Mouse (Mus musculus) kidney, embryonic 15.5 days (tissue): ENCODE data around the gene Sf3a2. TPM values are rescaled to one million over a fixed set of nuclear protein-coding genes. Genes with fewer than 3 reads are reported as not detected.
"Not testable (repeated sequence)": the region's sequence is repeated elsewhere in the genome, so short reads cannot be mapped to it uniquely, and the experiment has no call there.

ENCODE experiments used
- ATAC-seq: fragments of 200-750 bp; cut with Nextera tagmentation; replicated peaks from 2 replicates; pipeline ENCODE4 v1.8.0; 2017; ENCODE audit warnings: moderate TSS enrichment; ENCODE audit not compliant: low FRiP score
- H3K27ac ChIP-seq: fragments of 300-500 bp; sonication (generic); 2 replicates; pipeline ENCODE4 v1.5.1; 2015; ENCODE audit warnings: mild to moderate bottlenecking, inconsistent platforms
- H3K27me3 ChIP-seq: fragments of 300-500 bp; sonication (generic); 2 replicates; pipeline ENCODE4 v1.6.1; 2015; ENCODE audit warnings: inconsistent platforms
- H3K36me3 ChIP-seq: fragments of 300-500 bp; sonication (generic); 2 replicates; pipeline ENCODE4 v1.6.1; 2015; ENCODE audit warnings: inconsistent platforms
- H3K4me1 ChIP-seq: fragments of 300-500 bp; sonication (generic); 2 replicates; pipeline ENCODE4 v1.6.1; 2015; ENCODE audit warnings: inconsistent platforms
- H3K4me2 ChIP-seq: fragments of 300-500 bp; sonication (generic); 2 replicates; pipeline ENCODE4 v1.6.1; 2015; ENCODE audit warnings: moderate library complexity, mild to moderate bottlenecking, inconsistent platforms
- H3K4me3 ChIP-seq: fragments of 300-500 bp; sonication (generic); replicated peaks from 2 replicates; pipeline ENCODE4 v1.5.1; 2015; ENCODE audit warnings: mild to moderate bottlenecking, inconsistent platforms
- H3K9ac ChIP-seq: fragments of 300-500 bp; sonication (generic); 2 replicates; pipeline ENCODE4 v1.6.1; 2015; ENCODE audit warnings: mild to moderate bottlenecking, inconsistent platforms
- H3K9me3 ChIP-seq: fragments of 300-500 bp; sonication (generic); replicated peaks from 2 replicates; pipeline ENCODE4 v1.6.1; 2016; ENCODE audit warnings: inconsistent platforms
- WGBS: fragments of 180-500 bp; shearing (Covaris S2); methylation state at CpG from one replicate; pipeline ENCODE4 v1.1.7; 2015; ENCODE audit warnings: mixed read lengths; 5-methylcytosine and 5-hydroxymethylcytosine counted together
- polyA plus RNA-seq: library from polyadenylated mRNA; unstranded; fragments of >200 nt; fragmentation: Nextera tagmentation; extraction: Ambion mirVana; gene quantifications from 2 replicates; pipeline ENCODE4 v1.2.1, GENCODE M21; 2015

Gene Sf3a2
- polyA plus RNA-seq, 1 experiment from 2014 or later, result 92.6 TPM

- Histone ChIP-seq H3K27me3 (peaks cover 18% of the 10 kb centered on the region), H3K27ac (peak overlapping the region; percentile 86), H3K36me3 (peaks cover 21% of the 10 kb centered on the region), H3K4me3 (peak overlapping the region; percentile 52), H3K9ac (peak overlapping the region; percentile 44), H3K4me1 (peaks cover 58% of the 10 kb centered on the region), H3K4me2 (peak overlapping the region; percentile 92), H3K9me3 (no peaks in the 10 kb centered on the region)
- no peak for ATAC-seq
- 13% methylated on average over 40 of the region's 40 CpGs for WGBS
Observed at GRCm38 (mm10) chr10:80808099-80808984, 10.3 kb downstream of the Sf3a2 start.

- peak overlapping the region; percentile 86 for H3K27ac ChIP-seq
- peak overlapping the region; percentile 44 for H3K9ac ChIP-seq
- peaks cover 21% of the 10 kb centered on the region for H3K27me3 ChIP-seq
Observed at GRCm38 (mm10) chr10:80808985-80809632, 11.1 kb downstream of the Sf3a2 start.

GRCm38 (mm10) chr10:80810084-80810483, 12.1 kb downstream of the Sf3a2 start:
- no peaks in the 10 kb centered on the region for H3K9me3 ChIP-seq
- H3K36me3 ChIP-seq, result peaks cover 4% of the 10 kb centered on the region
- no peak for ATAC-seq
- H3K4me2 ChIP-seq, result peak overlapping the region; percentile 50
- no peak overlapping the region for H3K27ac ChIP-seq
- peak overlapping the region; percentile 21 for H3K4me3 ChIP-seq
- peaks cover 56% of the 10 kb centered on the region for H3K4me1 ChIP-seq
- H3K9ac ChIP-seq, result 0 out of 2 replicates have a peak overlapping the region, but pooled peaks have one; percentile 15
- WGBS, result 4% methylated on average over 20 of the region's 20 CpGs
- H3K27me3 ChIP-seq, result peaks cover 21% of the 10 kb centered on the region

More at GRCm38 (mm10) chr10:80808985-80809632, 11.1 kb downstream of the Sf3a2 start:
- no peak for ATAC-seq
- H3K36me3 ChIP-seq, result peaks cover 14% of the 10 kb centered on the region
- H3K9me3 ChIP-seq, result no peaks in the 10 kb centered on the region
- peak overlapping the region; percentile 92 for H3K4me2 ChIP-seq
- 5% methylated on average over 18 of the region's 18 CpGs for WGBS
- peak overlapping the region; percentile 52 for H3K4me3 ChIP-seq
- H3K4me1 ChIP-seq, result peaks cover 58% of the 10 kb centered on the region

DNA sequence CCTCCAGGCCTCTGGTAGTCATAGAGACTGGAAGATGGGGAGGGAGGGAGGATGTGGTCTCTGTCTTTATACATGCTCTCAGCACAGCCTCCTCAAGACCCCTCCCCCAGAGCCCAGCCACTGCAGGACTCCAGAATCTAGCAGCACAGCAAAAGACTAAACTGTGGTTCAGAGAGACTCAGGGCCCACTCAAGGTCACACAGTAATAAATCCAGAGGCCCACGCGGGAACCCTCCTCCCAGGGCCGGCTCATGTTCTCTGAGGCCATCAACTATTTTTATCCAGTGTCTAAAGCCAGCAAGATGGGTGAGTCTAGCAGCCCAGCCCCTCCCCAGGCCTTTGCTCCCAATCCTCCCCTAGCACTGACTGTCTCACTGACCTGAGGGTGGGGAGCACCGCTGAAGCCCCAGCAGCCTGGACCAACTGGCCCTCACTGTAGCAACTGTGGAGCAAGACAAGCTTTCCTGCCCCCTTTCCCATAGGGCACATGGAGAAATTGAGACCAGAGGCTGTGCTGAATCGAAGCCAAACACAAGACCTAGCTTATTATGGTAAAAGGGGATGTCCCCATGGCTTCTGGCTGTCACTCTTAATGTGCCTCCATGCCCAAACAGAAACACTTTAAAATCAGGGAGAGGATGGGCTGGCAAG, 14.5 kb downstream of the Sf3a2 start:
- 24% methylated on average over 5 of the region's 5 CpGs for WGBS
- Histone ChIP-seq H3K36me3 (no peaks in the 10 kb centered on the region), H3K9me3 (no peaks in the 10 kb centered on the region), H3K4me1 (peaks cover 35% of the 10 kb centered on the region), H3K4me3 (no peak overlapping the region), H3K27ac (no peak overlapping the region), H3K9ac (no peak overlapping the region), H3K27me3 (peaks cover 14% of the 10 kb centered on the region; the same call in 1 of the 2 replicates), H3K4me2 (no peak overlapping the region)
- ATAC-seq, result no peak

DNA sequence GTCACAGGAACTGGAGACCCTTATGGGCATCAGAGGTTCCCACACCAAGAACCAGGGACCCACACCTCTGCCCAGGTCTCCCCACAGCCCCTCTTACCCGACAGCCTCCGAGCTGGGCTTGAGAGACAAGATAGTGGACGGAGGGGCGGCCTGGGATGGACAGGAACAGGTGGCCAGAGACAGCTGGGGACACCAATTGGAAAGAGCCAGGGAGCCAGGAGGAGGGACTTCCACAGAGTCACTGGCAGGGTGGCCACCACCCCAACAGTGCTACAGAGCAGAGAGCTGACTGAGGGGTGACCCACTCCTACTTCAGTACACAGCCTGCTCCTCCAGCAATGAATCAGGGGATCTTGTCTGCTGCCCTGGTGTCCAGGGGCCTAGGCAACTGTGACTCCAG, 15.4 kb downstream of the Sf3a2 start, which contains the start of gene Jsrp1:
Gene Jsrp1, minus strand, starts transcription at position 133 of the 400 bp plus-strand sequence.
- Histone ChIP-seq H3K27me3 (peaks cover 14% of the 10 kb centered on the region; the same call in 1 of the 2 replicates), H3K9me3 (no peaks in the 10 kb centered on the region), H3K4me2 (no peak within 1 kb of the TSS), H3K9ac (no peak within 1 kb of the TSS), H3K36me3 (no peaks in the 10 kb centered on the region), H3K4me3 (no peak within 1 kb of the TSS), H3K27ac (no peak within 1 kb of the TSS), H3K4me1 (peaks cover 27% of the 10 kb centered on the region)
- WGBS, result 71% methylated on average over 4 of the region's 4 CpGs
- no peak for ATAC-seq

DNA sequence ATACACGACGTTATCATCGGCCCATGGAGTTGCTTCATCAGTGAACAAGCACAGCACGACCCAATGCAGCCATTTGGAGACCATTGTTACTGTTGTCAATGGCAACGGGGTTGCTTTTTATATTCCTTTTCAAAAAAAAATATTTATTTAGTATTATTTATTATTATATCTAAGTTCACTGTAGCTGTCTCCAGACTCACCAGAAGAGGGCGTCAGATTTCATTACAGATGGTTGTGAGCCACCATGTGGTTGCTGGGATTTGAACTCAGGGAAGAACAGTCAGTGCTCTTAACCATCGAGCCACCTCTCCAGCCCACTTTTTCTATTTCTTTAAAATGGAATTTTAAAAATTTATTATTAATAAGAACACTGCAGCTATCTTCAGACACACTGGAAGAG, 16.8 kb downstream of the Sf3a2 start:
- ATAC-seq, result no peak
- no peak overlapping the region for H3K4me3 ChIP-seq
- H3K27ac ChIP-seq, result no peak overlapping the region
- peaks cover 13% of the 10 kb centered on the region; the same call in 1 of the 2 replicates for H3K27me3 ChIP-seq
- no peak overlapping the region for H3K9ac ChIP-seq
- 67% methylated on average over 7 of the region's 7 CpGs for WGBS
- H3K9me3 ChIP-seq, result no peaks in the 10 kb centered on the region
- peaks cover 13% of the 10 kb centered on the region for H3K4me1 ChIP-seq
- H3K4me2 ChIP-seq, result no peak overlapping the region
- H3K36me3 ChIP-seq, result no peaks in the 10 kb centered on the region

DNA sequence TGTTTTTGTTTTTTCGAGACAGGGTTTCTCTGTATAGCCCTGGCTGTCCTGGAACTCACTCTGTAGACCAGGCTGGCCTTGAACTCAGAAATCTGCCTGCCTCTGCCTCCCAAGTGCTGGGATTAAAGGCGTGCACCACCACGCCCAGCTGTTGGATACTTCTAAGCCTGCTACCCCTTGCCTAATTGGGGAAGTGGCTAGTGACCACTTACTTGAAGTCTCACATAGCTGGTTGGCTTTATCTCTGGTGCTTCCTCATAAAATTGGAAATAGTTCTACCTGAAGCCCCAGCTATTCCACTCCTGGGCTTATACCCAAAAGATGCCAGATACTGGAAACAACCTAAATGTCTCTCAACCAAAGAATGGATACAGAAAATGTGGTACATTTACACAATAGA, 18.3 kb downstream of the Sf3a2 start:
- H3K4me3 ChIP-seq, H3K27ac ChIP-seq, H3K4me2 ChIP-seq, H3K36me3 ChIP-seq, ATAC-seq, H3K9ac ChIP-seq, H3K4me1 ChIP-seq, H3K9me3 ChIP-seq, H3K27me3 ChIP-seq: not testable (repeated sequence)
- WGBS, result 77% methylated on average over 3 of the region's 3 CpGs

- WGBS, result 52% methylated on average over 2 of the region's 2 CpGs
- H3K4me2 ChIP-seq, result no peak overlapping the region
- H3K36me3 ChIP-seq, result no peaks in the 10 kb centered on the region
- 0 out of 2 replicates have a peak, but pooled peaks cover 5% of the 10 kb centered on the region for H3K27me3 ChIP-seq
- no peak overlapping the region for H3K27ac ChIP-seq
- no peak overlapping the region for H3K4me3 ChIP-seq
- H3K9ac ChIP-seq, result no peak overlapping the region
- ATAC-seq, result no peak
- H3K4me1 ChIP-seq, result 0 out of 2 replicates have a peak, but pooled peaks cover 4% of the 10 kb centered on the region
- H3K9me3 ChIP-seq, result no peaks in the 10 kb centered on the region
Observed at GRCm38 (mm10) chr10:80817164-80817563, 19.2 kb downstream of the Sf3a2 start.

- not testable (repeated sequence) for ATAC-seq, H3K4me1 ChIP-seq, H3K27me3 ChIP-seq, H3K9ac ChIP-seq, H3K9me3 ChIP-seq, H3K4me2 ChIP-seq, H3K4me3 ChIP-seq, H3K27ac ChIP-seq, H3K36me3 ChIP-seq
- 84% methylated on average over 7 of the region's 7 CpGs for WGBS
Observed at GRCm38 (mm10) chr10:80817955-80818354, 20.0 kb downstream of the Sf3a2 start.

DNA sequence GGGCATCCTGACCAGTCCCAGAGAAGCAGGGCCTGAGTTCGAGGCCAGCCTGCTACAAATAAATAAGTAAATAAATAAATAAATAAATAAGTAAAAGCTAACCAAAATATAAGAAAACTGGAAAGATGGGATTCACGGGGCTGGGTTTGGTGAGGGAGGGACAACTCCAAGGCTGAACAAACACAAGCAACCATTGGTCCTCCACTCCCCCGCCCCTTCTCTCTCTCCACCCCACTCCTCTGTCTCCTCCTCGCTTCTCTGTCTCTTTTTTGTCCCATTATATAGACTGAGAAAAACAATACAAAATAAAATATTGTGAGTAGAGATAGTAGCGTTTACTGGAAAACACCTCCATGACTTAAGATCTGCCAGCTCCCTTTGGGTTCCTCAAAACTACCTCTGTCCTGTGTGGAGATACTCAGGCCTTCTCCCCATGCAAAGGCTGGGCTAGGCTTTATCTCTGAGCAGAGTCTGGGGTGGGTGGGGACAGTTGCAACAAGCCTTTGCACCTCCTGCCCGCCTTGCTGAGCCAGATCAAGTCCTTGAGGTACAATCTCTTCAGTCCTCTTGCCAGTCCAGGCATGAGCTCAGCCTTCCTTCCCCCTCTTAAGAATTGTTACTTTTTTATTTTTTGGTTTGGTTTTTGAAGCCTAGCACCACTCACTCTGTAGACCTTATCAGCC, 20.7 kb downstream of the Sf3a2 start:
- peaks cover 1% of the 10 kb centered on the region for H3K4me1 ChIP-seq
- H3K27me3 ChIP-seq, result no peaks in the 10 kb centered on the region
- no peaks in the 10 kb centered on the region for H3K9me3 ChIP-seq
- H3K9ac ChIP-seq, result no peak overlapping the region
- WGBS, result 49% methylated on average over 6 of the region's 6 CpGs
- H3K36me3 ChIP-seq, result no peaks in the 10 kb centered on the region
- no peak overlapping the region for H3K4me2 ChIP-seq
- no peak overlapping the region for H3K27ac ChIP-seq
- no peak overlapping the region for H3K4me3 ChIP-seq
- ATAC-seq, result no peak

- ATAC-seq, result no peak
- no peak overlapping the region for H3K27ac ChIP-seq
- H3K9ac ChIP-seq, result 0 out of 2 replicates have a peak overlapping the region, but pooled peaks have one; percentile 2
- 55% methylated on average over 3 of the region's 3 CpGs for WGBS
- H3K9me3 ChIP-seq, result no peaks in the 10 kb centered on the region
- no peak overlapping the region for H3K4me2 ChIP-seq
- H3K27me3 ChIP-seq, result no peaks in the 10 kb centered on the region
- H3K4me1 ChIP-seq, result peaks cover 8% of the 10 kb centered on the region
- H3K4me3 ChIP-seq, result no peak overlapping the region
- no peaks in the 10 kb centered on the region for H3K36me3 ChIP-seq
Observed at GRCm38 (mm10) chr10:80819406-80819805, 21.4 kb downstream of the Sf3a2 start.
